Mouse (Mus musculus) megakaryocyte-erythroid progenitor cell, adult 5-6 weeks (primary cell): ENCODE data around the gene Tbx4. TPM values are rescaled to one million over a fixed set of nuclear protein-coding genes. Genes with fewer than 3 reads are reported as not detected.

Experiments
- ATAC-seq: replicated peaks from 2 replicates; pipeline ENCODE4 v1.8.0; 2016; ENCODE audit warnings: mild to moderate bottlenecking, inconsistent platforms; ENCODE audit not compliant: severe bottlenecking, poor library complexity, low FRiP score, low TSS enrichment
- total RNA-seq, 2 experiments: library from RNA; stranded (forward) in 1 of 2; stranded (reverse) in 1 of 2; fragments of 200-1000, 215-1000 nt in 1 of 2; fragments of >200 nt in 1 of 2; fragmentation: Nextera tagmentation in 1 of 2; gene quantifications; 2 replicates each; pipeline ENCODE4 v1.2.3; 2014 to 2017

Gene Tbx4
- total RNA-seq, 2 experiments from 2014 or later = not detected

- peak; percentile 76 for ATAC-seq
Measured at GRCm38 (mm10) chr11:85849037-85849436, 37.2 kb upstream of the Tbx4 start.

- ATAC-seq = no peak
Measured at GRCm38 (mm10) chr11:85850233-85850632, 36.0 kb upstream of the Tbx4 start, which contains the start of gene Gm11444. Gm11444 (minus strand) TSS chr11:85850333.

- no peak for ATAC-seq
Measured at GRCm38 (mm10) chr11:85850758-85851157, 35.5 kb upstream of the Tbx4 start.

GRCm38 (mm10) chr11:85857997-85858698 lies 28.1 kb upstream of the Tbx4 start:
- no peak for ATAC-seq

GRCm38 (mm10) chr11:85864363-85864762 lies 21.9 kb upstream of the Tbx4 start:
- ATAC-seq = no peak

- ATAC-seq = no peak
Measured at GRCm38 (mm10) chr11:85876059-85876788, 10.0 kb upstream of the Tbx4 start.

GRCm38 (mm10) chr11:85884498-85884897 lies 1.7 kb upstream of the Tbx4 start:
- no peak for ATAC-seq

GRCm38 (mm10) chr11:85886429-85886785 lies 185 bp downstream of the Tbx4 start:
- no peak for ATAC-seq

GRCm38 (mm10) chr11:85887273-85887672 lies 1.1 kb downstream of the Tbx4 start:
- ATAC-seq = no peak

GRCm38 (mm10) chr11:85887801-85888450 lies 1.7 kb downstream of the Tbx4 start:
- ATAC-seq = no peak

GRCm38 (mm10) chr11:85888451-85888961 lies 2.3 kb downstream of the Tbx4 start:
- ATAC-seq = peak; percentile 19; the same call in 1 of the 2 replicates

- ATAC-seq = no peak
Measured at GRCm38 (mm10) chr11:85889056-85889729, 3.0 kb downstream of the Tbx4 start.

- no peak for ATAC-seq
Measured at GRCm38 (mm10) chr11:85889730-85890562, 3.7 kb downstream of the Tbx4 start.

GRCm38 (mm10) chr11:85890563-85890845 lies 4.3 kb downstream of the Tbx4 start:
- no peak for ATAC-seq

- ATAC-seq = no peak
Measured at GRCm38 (mm10) chr11:85891010-85891691, 4.9 kb downstream of the Tbx4 start.

- ATAC-seq = no peak
Measured at GRCm38 (mm10) chr11:85891692-85892040, 5.4 kb downstream of the Tbx4 start.

- no peak for ATAC-seq
Measured at GRCm38 (mm10) chr11:85892771-85893170, 6.5 kb downstream of the Tbx4 start.

GRCm38 (mm10) chr11:85893400-85894135 lies 7.3 kb downstream of the Tbx4 start:
- ATAC-seq = 0 out of 2 replicates have a peak, but pooled peaks have one; percentile 34
